Mouse (Mus musculus) kidney, embryonic 16.5 days (tissue): ENCODE measurements around the gene Slc38a7. TPM values are rescaled to one million over a fixed set of nuclear protein-coding genes. Genes with fewer than 3 reads are reported as not detected.

ENCODE experiments used
- ATAC-seq: fragments of 200-750 bp; cut with Nextera tagmentation; 2 replicates; pipeline ENCODE4 v1.8.0; 2017; ENCODE audit warnings: moderate TSS enrichment; ENCODE audit not compliant: low FRiP score, low TSS enrichment
- H3K27ac ChIP-seq: fragments of 300-500 bp; sonication (generic); 2 replicates; pipeline ENCODE4 v1.5.1; 2014; ENCODE audit warnings: low read length
- H3K27me3 ChIP-seq: fragments of 300-500 bp; sonication (generic); 2 replicates; pipeline ENCODE4 v1.6.1; 2014; ENCODE audit warnings: low read length, control low read depth, mixed read lengths; ENCODE audit not compliant: insufficient read depth
- H3K36me3 ChIP-seq: fragments of 300-500 bp; sonication (generic); 2 replicates; pipeline ENCODE4 v1.6.1; 2014; ENCODE audit warnings: low read length, control low read depth, mixed read lengths; ENCODE audit not compliant: insufficient read depth
- H3K4me1 ChIP-seq: fragments of 300-500 bp; sonication (generic); 2 replicates; pipeline ENCODE4 v1.6.1; 2014; ENCODE audit warnings: low read length, control low read depth, mixed read lengths; ENCODE audit not compliant: insufficient read depth
- H3K4me2 ChIP-seq: fragments of 300-500 bp; sonication (generic); replicated peaks from 2 replicates; pipeline ENCODE4 v1.6.1; 2014; ENCODE audit warnings: low read depth, low read length
- H3K4me3 ChIP-seq: fragments of 300-500 bp; sonication (generic); 2 replicates; pipeline ENCODE4 v1.5.1; 2014; ENCODE audit warnings: mild to moderate bottlenecking, low read length
- H3K9ac ChIP-seq: fragments of 300-500 bp; sonication (generic); replicated peaks from 2 replicates; pipeline ENCODE4 v1.6.1; 2014; ENCODE audit warnings: low read length
- H3K9me3 ChIP-seq: fragments of 300-500 bp; sonication (generic); 2 replicates; pipeline ENCODE4 v1.6.1; 2016; ENCODE audit warnings: low read length, control low read depth
- WGBS: fragments of 180-500 bp; shearing (Covaris S2); extraction: QIAGEN DNeasy Blood & Tissue Kit; methylation state at CpG from one replicate; pipeline ENCODE4 v1.1.7; 2014; 5-methylcytosine and 5-hydroxymethylcytosine counted together
- polyA plus RNA-seq: library from polyadenylated mRNA; unstranded; fragments of >200 nt; fragmentation: Nextera tagmentation; extraction: Ambion mirVana; gene quantifications from 2 replicates; pipeline ENCODE4 v1.2.1, GENCODE M21; 2015

Gene Slc38a7
- 19.2 and 19.7 TPM in 2 replicates for polyA plus RNA-seq

- peak within 1 kb of the TSS; percentile 24; the same call in 1 of the 2 replicates for H3K27ac ChIP-seq
- peak within 1 kb of the TSS; percentile 83 for H3K4me3 ChIP-seq
- peaks cover 10% of the 10 kb centered on the region for H3K4me1 ChIP-seq
- 10% methylated on average over 22 of the region's 22 CpGs for WGBS
- peaks cover 2% of the 10 kb centered on the region; the same call in 1 of the 2 replicates for H3K36me3 ChIP-seq
- no peaks in the 10 kb centered on the region for H3K9me3 ChIP-seq
- peak within 1 kb of the TSS; percentile 86 for H3K4me2 ChIP-seq
- peak; percentile 97 for ATAC-seq
- peak within 1 kb of the TSS; percentile 81 for H3K9ac ChIP-seq
- no peaks in the 10 kb centered on the region for H3K27me3 ChIP-seq
These were observed at the start of gene Slc38a7 for GRCm38 (mm10) chr8:95853102-95853843. Slc38a7 (minus strand) TSS chr8:95853539.

GRCm38 (mm10) chr8:95901864-95902263, 48.5 kb upstream of the Slc38a7 start:
- H3K9ac ChIP-seq, result no peak overlapping the region
- 32% methylated on average over 7 of the region's 7 CpGs for WGBS
- no peak overlapping the region for H3K4me3 ChIP-seq
- 0 out of 2 replicates have a peak overlapping the region, but pooled peaks have one; percentile 6 for H3K4me2 ChIP-seq
- peak; percentile 87 for ATAC-seq
- H3K4me1 ChIP-seq, result peaks cover 10% of the 10 kb centered on the region; the same call in 1 of the 2 replicates
- H3K27ac ChIP-seq, result peak overlapping the region; percentile 70; the same call in 1 of the 2 replicates
- H3K27me3 ChIP-seq, result no peaks in the 10 kb centered on the region
- no peaks in the 10 kb centered on the region for H3K9me3 ChIP-seq
- no peaks in the 10 kb centered on the region for H3K36me3 ChIP-seq

- H3K36me3 ChIP-seq, result no peaks in the 10 kb centered on the region
- WGBS, result 81% methylated on average over 5 of the region's 5 CpGs
These were observed 40.4 kb upstream of the Slc38a7 start for GRCm38 (mm10) chr8:95893701-95894100.

GRCm38 (mm10) chr8:95888285-95889136, 35.2 kb upstream of the Slc38a7 start, which contains the start of gene Got2:
Got2 (minus strand) TSS chr8:95888547.
- WGBS, result 8% methylated on average over 31 of the region's 31 CpGs
- ATAC-seq, result peak; percentile 87
- Histone ChIP-seq H3K9me3 (no peaks in the 10 kb centered on the region), H3K9ac (peak within 1 kb of the TSS; percentile 82), H3K27ac (peak within 1 kb of the TSS; percentile 84), H3K4me3 (peak within 1 kb of the TSS; percentile 92), H3K4me1 (peaks cover 34% of the 10 kb centered on the region), H3K27me3 (no peaks in the 10 kb centered on the region), H3K36me3 (no peaks in the 10 kb centered on the region), H3K4me2 (peak within 1 kb of the TSS; percentile 82)

More at GRCm38 (mm10) chr8:95893701-95894100, 40.4 kb upstream of the Slc38a7 start:
- H3K27ac ChIP-seq, result no peak overlapping the region
- no peaks in the 10 kb centered on the region for H3K27me3 ChIP-seq
- no peak overlapping the region for H3K9ac ChIP-seq
- no peak for ATAC-seq
- H3K4me1 ChIP-seq, result no peaks in the 10 kb centered on the region
- no peak overlapping the region for H3K4me3 ChIP-seq
- H3K4me2 ChIP-seq, result no peak overlapping the region
- H3K9me3 ChIP-seq, result no peaks in the 10 kb centered on the region

GRCm38 (mm10) chr8:95887578-95888284, 34.4 kb upstream of the Slc38a7 start:
- Histone ChIP-seq H3K9ac (peak overlapping the region; percentile 82), H3K27me3 (no peaks in the 10 kb centered on the region), H3K4me2 (peak overlapping the region; percentile 82), H3K4me1 (peaks cover 34% of the 10 kb centered on the region), H3K9me3 (no peaks in the 10 kb centered on the region), H3K4me3 (peak overlapping the region; percentile 92), H3K27ac (peak overlapping the region; percentile 84), H3K36me3 (no peaks in the 10 kb centered on the region)
- peak; percentile 96 for ATAC-seq
- under 1% methylated on average over 38 of the region's 38 CpGs for WGBS

GRCm38 (mm10) chr8:95886647-95887577, 33.6 kb upstream of the Slc38a7 start:
- Histone ChIP-seq H3K9ac (peak overlapping the region; percentile 82), H3K4me2 (peak overlapping the region; percentile 82), H3K9me3 (no peaks in the 10 kb centered on the region), H3K36me3 (no peaks in the 10 kb centered on the region), H3K27me3 (no peaks in the 10 kb centered on the region), H3K27ac (peak overlapping the region; percentile 84), H3K4me1 (peaks cover 34% of the 10 kb centered on the region), H3K4me3 (peak overlapping the region; percentile 92)
- WGBS, result 51% methylated on average over 17 of the region's 17 CpGs
- ATAC-seq, result no peak

GRCm38 (mm10) chr8:95885966-95886365, 32.6 kb upstream of the Slc38a7 start:
- 58% methylated on average over 5 of the region's 5 CpGs for WGBS
- H3K27me3 ChIP-seq, result no peaks in the 10 kb centered on the region
- H3K36me3 ChIP-seq, result no peaks in the 10 kb centered on the region
- no peak overlapping the region for H3K27ac ChIP-seq
- ATAC-seq, result no peak
- H3K9ac ChIP-seq, result no peak overlapping the region
- H3K4me3 ChIP-seq, result no peak overlapping the region
- H3K4me2 ChIP-seq, result peak overlapping the region; percentile 82
- H3K4me1 ChIP-seq, result peaks cover 34% of the 10 kb centered on the region
- H3K9me3 ChIP-seq, result no peaks in the 10 kb centered on the region

- Histone ChIP-seq H3K27me3 (no peaks in the 10 kb centered on the region), H3K9me3 (no peaks in the 10 kb centered on the region), H3K4me3 (no peak overlapping the region), H3K27ac (0 out of 2 replicates have a peak overlapping the region, but pooled peaks have one; percentile 10), H3K4me2 (no peak overlapping the region), H3K4me1 (peaks cover 34% of the 10 kb centered on the region), H3K36me3 (no peaks in the 10 kb centered on the region), H3K9ac (no peak overlapping the region)
- WGBS, result 64% methylated on average over 5 of the region's 5 CpGs
- ATAC-seq, result no peak
These were observed 32.0 kb upstream of the Slc38a7 start for GRCm38 (mm10) chr8:95885271-95885841.
